Mouse (Mus musculus) left cerebral cortex, adult 11 months (tissue): ENCODE measurements around the gene H2-M11.

Source experiments
- DNase-seq: peaks from one replicate; pipeline ENCODE4 v3.0.0; 2022; ENCODE audit warnings: low spot score

H2-M11 gene

DNA sequence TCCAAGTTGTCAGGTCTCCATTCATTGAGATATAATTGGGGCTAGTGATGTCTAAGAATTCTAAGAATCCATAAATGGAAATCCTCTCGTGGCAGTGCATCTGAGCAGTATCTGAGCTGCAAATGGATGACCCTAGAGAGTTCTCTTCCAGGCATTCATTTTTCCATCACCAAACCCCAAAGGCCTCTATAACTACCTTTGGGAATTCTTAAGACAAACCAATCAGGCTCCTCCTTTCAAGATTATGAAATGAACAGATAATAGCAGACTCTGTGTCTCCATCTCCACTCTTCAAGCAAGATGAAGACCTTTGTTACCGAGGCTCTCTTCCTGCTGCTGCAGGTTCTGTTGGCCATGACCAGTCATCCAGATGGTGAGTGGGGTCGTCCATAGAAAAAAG lies at the start of gene H2-M11:
Gene H2-M11 (plus strand): TSS at position 301 of the 400 bp plus-strand sequence.
- no peak for DNase-seq

DNA sequence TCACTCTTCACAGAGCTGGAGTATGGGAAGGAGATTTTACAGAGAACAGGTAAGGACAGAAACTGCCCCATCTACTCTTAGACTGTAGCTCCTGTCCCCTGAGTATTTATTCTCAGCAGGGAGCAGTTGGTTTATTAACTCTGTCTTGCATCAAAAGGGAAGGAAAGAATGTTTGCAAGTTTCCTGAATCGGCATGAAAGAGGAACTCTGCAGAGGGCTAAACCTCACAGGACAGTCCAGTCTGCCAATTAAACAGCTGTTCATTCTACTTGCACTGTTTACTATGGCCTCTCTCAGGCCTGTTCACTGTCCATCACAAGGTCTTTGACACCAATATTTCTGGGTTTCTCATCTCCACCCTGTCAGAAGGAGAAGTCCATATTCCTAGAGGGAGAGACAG lies 46.4 kb upstream of the H2-M11 start:
- no peak for DNase-seq

DNA sequence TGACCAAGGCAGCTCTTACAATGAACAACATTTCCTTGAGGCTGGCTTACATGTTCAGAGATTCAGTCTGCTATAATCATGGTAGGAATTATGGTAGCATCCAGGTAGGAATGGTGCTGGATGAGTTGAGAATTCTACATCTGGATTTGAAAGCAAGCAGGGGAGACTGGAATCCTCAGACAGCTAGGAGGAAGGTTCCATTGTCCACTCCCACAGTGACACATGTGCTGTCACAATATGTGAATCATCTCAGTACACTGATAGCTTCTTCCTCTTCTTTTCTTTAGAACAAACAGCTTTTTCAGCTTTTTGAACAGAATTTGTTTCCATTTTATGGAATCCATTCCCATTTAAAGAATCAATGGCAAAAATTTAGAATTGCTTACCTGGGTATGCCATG lies 43.0 kb upstream of the H2-M11 start:
- no peak for DNase-seq
